Mouse (Mus musculus): ENCODE results near the gene Morc4. TPM values are rescaled to one million over a fixed set of nuclear protein-coding genes. Genes with fewer than 3 reads are reported as not detected.

Gene Morc4
- polyA plus RNA-seq, 1 experiment from 2014 or later: 10.1 TPM

DNA sequence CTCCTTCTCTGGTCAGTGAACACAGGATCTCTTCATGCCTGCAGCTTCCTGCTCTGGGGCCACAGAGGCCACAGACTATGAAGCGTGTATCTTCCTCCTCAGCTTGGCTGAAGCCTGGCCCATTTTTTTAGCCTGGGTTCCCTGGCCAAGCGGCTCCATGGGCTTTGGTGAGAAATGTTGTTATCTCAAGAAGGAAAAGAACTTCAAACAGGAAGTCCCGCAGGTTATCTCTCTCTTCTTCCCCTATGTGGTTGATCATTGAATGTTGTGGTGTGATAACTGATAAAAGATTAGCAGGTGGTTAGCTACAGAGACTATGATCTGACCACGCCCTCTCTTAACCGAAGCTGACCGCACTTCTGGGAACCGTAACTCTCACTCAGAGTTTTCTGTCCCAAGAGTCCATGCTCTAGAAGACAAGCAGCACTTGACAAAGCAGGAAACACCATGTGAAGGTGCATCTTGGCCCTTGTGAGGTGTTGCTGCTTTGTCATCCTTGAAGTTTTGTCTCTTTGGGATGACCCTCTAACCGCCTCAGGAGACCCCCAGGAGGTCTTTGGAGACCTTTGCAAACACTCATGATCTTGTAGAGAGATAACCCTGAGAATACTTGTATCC lies 57.4 kb downstream of the Morc4 start:
- H3K27me3 ChIP-seq (ENCODE audit: control insufficient read depth, insufficient read depth, low read length): 0 out of 2 replicates have a peak, but pooled peaks cover 3% of the 10 kb centered on the region
- no peak for DNase-seq (ENCODE audit: low spot score)
- 91% methylated on average over 8 of the region's 8 CpGs for WGBS

DNA sequence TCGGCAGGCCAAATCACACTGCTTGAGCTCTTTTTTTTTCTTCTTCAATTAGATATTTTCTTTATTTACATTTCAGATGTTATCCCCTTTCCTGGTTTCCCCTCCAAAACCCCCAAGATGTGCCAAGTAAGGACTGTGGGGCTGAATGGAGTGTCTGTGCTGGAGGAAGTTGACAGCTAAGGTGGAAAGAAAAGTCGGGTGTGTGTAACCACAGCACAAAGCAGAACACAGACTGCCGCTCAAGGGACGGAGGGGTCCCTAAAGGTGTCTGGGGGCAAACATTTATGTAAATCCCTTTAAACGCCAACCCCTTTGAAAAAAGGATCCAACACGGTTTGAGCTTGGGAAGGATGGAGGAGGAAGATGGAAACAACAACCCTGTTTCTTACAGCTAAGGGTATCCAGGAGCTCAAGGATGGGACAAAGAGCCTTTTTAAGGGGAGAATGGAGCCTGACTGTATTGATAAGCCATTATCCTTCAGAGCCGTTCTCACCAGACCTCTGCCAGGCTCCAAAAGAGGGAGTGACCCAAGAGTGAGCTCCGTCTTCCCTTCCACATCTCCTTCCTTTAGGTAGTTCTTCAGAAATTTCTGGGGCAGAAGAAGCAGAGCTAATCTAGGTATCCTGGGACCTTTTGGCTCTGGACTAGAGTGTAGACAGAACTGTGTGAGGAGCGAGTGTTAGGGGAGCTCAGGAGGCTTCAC lies 58.0 kb downstream of the Morc4 start:
- 81% methylated on average over 9 of the region's 9 CpGs for WGBS
- no peak overlapping the region for H3K4me3 ChIP-seq (ENCODE audit: low read depth, low read length)
- 0 out of 2 replicates have a peak, but pooled peaks cover 3% of the 10 kb centered on the region for H3K27me3 ChIP-seq (ENCODE audit: control insufficient read depth, insufficient read depth, low read length)
- H3K4me1 ChIP-seq (ENCODE audit: control insufficient read depth, insufficient read depth, low read length): no peaks in the 10 kb centered on the region
- H3K36me3 ChIP-seq (ENCODE audit: control insufficient read depth, insufficient read depth, low read length): no peaks in the 10 kb centered on the region
- ATAC-seq (ENCODE audit: insufficient number of reproducible peaks, low FRiP score, low TSS enrichment, low read depth): no peak
- no peak for DNase-seq (ENCODE audit: low spot score)
- no peaks in the 10 kb centered on the region for H3K9me3 ChIP-seq (ENCODE audit: control insufficient read depth, low read length)
- no peak overlapping the region for H3K9ac ChIP-seq (ENCODE audit: low read length)
- H3K4me2 ChIP-seq (ENCODE audit: low read depth, severe bottlenecking): no peak overlapping the region
- no peak overlapping the region for H3K27ac ChIP-seq (replicated peaks; ENCODE audit: low read depth, low read length)

More for the DNA sequence above, 57.4 kb downstream of the Morc4 start:
- no peak overlapping the region for H3K4me3 ChIP-seq (ENCODE audit: low read depth, low read length)
- ATAC-seq (ENCODE audit: insufficient number of reproducible peaks, low FRiP score, low TSS enrichment, low read depth): no peak
- H3K27ac ChIP-seq (replicated peaks; ENCODE audit: low read depth, low read length): no peak overlapping the region
- H3K4me1 ChIP-seq (ENCODE audit: control insufficient read depth, insufficient read depth, low read length): no peaks in the 10 kb centered on the region
- no peaks in the 10 kb centered on the region for H3K9me3 ChIP-seq (ENCODE audit: control insufficient read depth, low read length)
- H3K36me3 ChIP-seq (ENCODE audit: control insufficient read depth, insufficient read depth, low read length): no peaks in the 10 kb centered on the region
- H3K4me2 ChIP-seq (ENCODE audit: low read depth, severe bottlenecking): no peak overlapping the region
- H3K9ac ChIP-seq (ENCODE audit: low read length): no peak overlapping the region

DNA sequence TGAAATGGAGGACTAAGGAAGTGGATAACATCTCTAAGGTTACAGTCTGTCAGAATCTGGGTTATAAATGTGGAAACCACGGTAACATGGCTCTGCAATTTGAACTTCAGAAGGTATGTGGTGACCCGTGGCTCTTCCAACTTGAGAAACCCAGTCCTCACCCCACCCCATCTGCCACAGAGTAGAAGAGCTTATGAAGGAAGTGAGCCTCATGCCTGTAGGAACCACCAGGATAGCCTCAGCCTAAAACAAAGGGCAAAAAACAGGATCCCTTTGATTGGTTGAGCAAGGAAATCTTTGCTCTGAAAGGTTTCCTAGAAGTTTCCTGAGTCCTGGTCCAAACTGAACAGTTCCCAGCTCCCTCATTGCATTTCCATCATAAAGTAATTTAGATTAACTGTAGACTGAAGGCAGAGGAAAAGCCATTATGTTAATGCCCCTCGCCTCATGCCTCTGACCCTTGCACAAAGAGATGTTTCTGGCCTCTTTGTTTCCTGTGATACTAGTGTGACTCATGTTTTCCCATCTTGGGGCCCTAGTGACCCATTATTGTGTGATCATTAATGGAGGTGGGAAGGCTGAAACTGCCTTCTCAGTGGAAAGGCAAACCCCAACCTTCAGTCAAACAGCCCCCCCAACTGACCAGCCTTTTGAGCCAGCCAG lies 58.7 kb downstream of the Morc4 start:
- H3K36me3 ChIP-seq (ENCODE audit: control insufficient read depth, insufficient read depth, low read length): no peaks in the 10 kb centered on the region
- ATAC-seq (ENCODE audit: insufficient number of reproducible peaks, low FRiP score, low TSS enrichment, low read depth) (no peak), DNase-seq (ENCODE audit: low spot score) (no peak)
- WGBS: 72% methylated on average over 3 of the region's 3 CpGs
- no peaks in the 10 kb centered on the region for H3K4me1 ChIP-seq (ENCODE audit: control insufficient read depth, insufficient read depth, low read length)
- no peak overlapping the region for H3K4me2 ChIP-seq (ENCODE audit: low read depth, severe bottlenecking)
- H3K27ac ChIP-seq (replicated peaks; ENCODE audit: low read depth, low read length): no peak overlapping the region
- H3K4me3 ChIP-seq (ENCODE audit: low read depth, low read length): no peak overlapping the region
- H3K9ac ChIP-seq (ENCODE audit: low read length): no peak overlapping the region
- no peaks in the 10 kb centered on the region for H3K9me3 ChIP-seq (ENCODE audit: control insufficient read depth, low read length)
- 0 out of 2 replicates have a peak, but pooled peaks cover 3% of the 10 kb centered on the region for H3K27me3 ChIP-seq (ENCODE audit: control insufficient read depth, insufficient read depth, low read length)

DNA sequence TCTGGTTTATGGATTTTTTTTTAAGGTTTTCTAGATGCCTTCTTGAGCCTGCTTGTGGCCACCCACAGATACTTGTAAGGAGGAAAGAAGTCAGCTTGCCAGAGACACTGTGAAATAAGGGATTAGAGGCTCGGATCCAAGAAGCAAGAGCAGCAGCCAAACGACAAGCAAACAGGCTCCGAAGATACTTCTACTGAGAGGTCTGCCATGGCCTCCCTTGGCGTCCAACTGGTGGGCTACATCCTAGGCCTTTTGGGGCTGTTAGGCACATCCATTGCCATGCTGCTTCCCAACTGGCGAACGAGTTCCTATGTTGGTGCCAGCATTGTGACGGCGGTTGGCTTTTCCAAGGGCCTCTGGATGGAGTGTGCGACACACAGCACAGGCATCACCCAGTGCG lies 63.0 kb downstream of the Morc4 start:
- 0 out of 2 replicates have a peak, but pooled peaks cover 6% of the 10 kb centered on the region for H3K27me3 ChIP-seq (ENCODE audit: control insufficient read depth, insufficient read depth, low read length)
- WGBS: 93% methylated on average over 10 of the region's 10 CpGs

DNA sequence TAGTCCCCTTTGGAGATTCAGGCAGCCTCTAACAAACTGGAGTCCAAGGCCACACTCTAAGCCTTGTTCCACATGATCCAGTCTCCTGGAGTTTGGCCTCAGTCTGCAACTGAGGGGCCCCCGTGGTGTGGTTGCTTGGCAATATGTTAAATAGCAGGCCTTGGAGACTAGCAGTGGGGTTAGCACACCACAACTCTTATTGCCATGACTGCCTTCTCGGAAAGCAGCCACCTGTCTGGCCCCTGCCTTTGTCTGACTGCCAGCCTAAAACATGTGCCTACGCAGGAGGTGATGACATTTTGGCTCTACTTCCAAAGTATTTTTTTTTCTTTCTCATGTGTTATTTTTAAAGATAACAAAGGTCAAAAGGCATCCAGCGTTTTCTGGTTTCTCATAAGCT lies 63.4 kb downstream of the Morc4 start:
- Histone ChIP-seq H3K36me3 (ENCODE audit: control insufficient read depth, insufficient read depth, low read length) (no peaks in the 10 kb centered on the region), H3K4me3 (ENCODE audit: low read depth, low read length) (no peak overlapping the region), H3K27me3 (ENCODE audit: control insufficient read depth, insufficient read depth, low read length) (0 out of 2 replicates have a peak, but pooled peaks cover 6% of the 10 kb centered on the region), H3K9me3 (ENCODE audit: control insufficient read depth, low read length) (no peaks in the 10 kb centered on the region), H3K27ac (replicated peaks; ENCODE audit: low read depth, low read length) (no peak overlapping the region), H3K4me1 (ENCODE audit: control insufficient read depth, insufficient read depth, low read length) (no peaks in the 10 kb centered on the region), H3K9ac (ENCODE audit: low read length) (no peak overlapping the region), H3K4me2 (ENCODE audit: low read depth, severe bottlenecking) (no peak overlapping the region)
- WGBS: 68% methylated on average over 4 of the region's 4 CpGs
- ATAC-seq (ENCODE audit: insufficient number of reproducible peaks, low FRiP score, low TSS enrichment, low read depth) (no peak), DNase-seq (ENCODE audit: low spot score) (no peak)

More for the DNA sequence above, 63.0 kb downstream of the Morc4 start:
- Histone ChIP-seq H3K9ac (ENCODE audit: low read length) (no peak overlapping the region), H3K4me1 (ENCODE audit: control insufficient read depth, insufficient read depth, low read length) (no peaks in the 10 kb centered on the region), H3K4me3 (ENCODE audit: low read depth, low read length) (no peak overlapping the region), H3K27ac (replicated peaks; ENCODE audit: low read depth, low read length) (no peak overlapping the region), H3K36me3 (ENCODE audit: control insufficient read depth, insufficient read depth, low read length) (no peaks in the 10 kb centered on the region), H3K9me3 (ENCODE audit: control insufficient read depth, low read length) (no peaks in the 10 kb centered on the region), H3K4me2 (ENCODE audit: low read depth, severe bottlenecking) (no peak overlapping the region)
- ATAC-seq (ENCODE audit: insufficient number of reproducible peaks, low FRiP score, low TSS enrichment, low read depth) (no peak), DNase-seq (ENCODE audit: low spot score) (no peak)

DNA sequence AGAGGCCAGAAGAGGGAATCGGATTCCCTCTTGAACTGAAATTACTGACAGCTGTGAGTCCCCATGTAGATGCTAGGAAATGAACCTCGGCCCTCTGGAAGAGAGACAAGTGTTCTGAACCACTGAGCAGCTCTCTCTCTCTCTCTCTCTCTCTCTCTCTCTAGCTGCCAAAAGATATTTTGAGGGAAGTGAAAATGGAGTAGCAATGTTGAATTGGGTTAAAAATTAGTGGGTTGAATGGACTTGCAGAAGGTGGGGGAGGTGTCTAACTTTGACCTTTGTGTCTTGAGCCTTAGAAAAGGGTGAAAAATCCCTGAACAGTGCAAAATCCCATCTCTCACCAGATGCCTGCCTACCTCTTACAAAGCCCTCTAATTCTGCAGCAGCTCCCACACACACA lies 64.1 kb downstream of the Morc4 start:
- no peaks in the 10 kb centered on the region for H3K9me3 ChIP-seq (ENCODE audit: control insufficient read depth, low read length)
- H3K27ac ChIP-seq (replicated peaks; ENCODE audit: low read depth, low read length): no peak overlapping the region
- H3K4me1 ChIP-seq (ENCODE audit: control insufficient read depth, insufficient read depth, low read length): no peaks in the 10 kb centered on the region
- ATAC-seq (ENCODE audit: insufficient number of reproducible peaks, low FRiP score, low TSS enrichment, low read depth): no peak
- H3K9ac ChIP-seq (ENCODE audit: low read length): no peak overlapping the region
- no peak for DNase-seq (ENCODE audit: low spot score)
- H3K36me3 ChIP-seq (ENCODE audit: control insufficient read depth, insufficient read depth, low read length): no peaks in the 10 kb centered on the region
- WGBS: 71% methylated on average over 2 of the region's 2 CpGs
- no peak overlapping the region for H3K4me3 ChIP-seq (ENCODE audit: low read depth, low read length)
- H3K4me2 ChIP-seq (ENCODE audit: low read depth, severe bottlenecking): no peak overlapping the region
- H3K27me3 ChIP-seq (ENCODE audit: control insufficient read depth, insufficient read depth, low read length): 0 out of 2 replicates have a peak, but pooled peaks cover 6% of the 10 kb centered on the region

DNA sequence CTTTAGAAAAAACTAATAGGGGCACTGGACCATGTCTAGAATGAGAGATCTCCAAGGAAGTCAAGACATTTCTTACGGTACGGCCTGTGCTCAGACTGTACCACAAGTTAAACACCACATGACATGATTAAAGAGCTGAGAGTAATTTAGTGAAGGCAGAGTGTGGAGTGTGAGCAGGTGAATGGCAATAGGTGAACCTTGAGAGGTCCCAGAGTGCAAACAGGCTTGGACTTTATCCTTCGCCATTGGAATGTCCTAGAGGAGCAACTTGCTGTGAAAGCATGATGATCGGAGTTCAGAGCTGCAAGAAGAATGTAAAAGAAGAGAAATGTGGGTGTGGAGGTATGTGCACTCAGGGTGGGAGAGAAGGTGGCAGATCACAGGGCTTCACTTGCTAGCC lies 65.6 kb downstream of the Morc4 start:
- no peaks in the 10 kb centered on the region for H3K9me3 ChIP-seq (ENCODE audit: control insufficient read depth, low read length)
- 90% methylated on average over 4 of the region's 4 CpGs for WGBS

DNA sequence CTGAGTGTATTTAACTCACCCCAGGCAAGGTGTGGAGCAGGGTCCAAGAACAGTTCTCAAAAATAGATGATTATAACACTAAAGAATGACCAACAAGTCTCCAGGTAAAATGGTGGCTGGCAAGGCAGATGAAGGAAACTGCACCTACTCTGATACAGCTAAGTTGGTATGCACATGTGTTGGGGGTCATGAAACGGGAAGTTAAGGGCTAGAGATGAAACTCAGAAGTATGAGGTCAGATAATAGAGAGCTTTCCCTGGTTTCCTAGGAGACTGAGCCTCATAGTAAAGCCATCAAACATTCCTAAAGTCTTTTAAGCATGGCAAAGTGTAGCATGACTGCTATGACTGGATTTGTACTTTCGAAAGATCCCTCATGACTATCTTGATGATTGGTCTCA lies 68.4 kb downstream of the Morc4 start:
- Histone ChIP-seq H3K27me3 (ENCODE audit: control insufficient read depth, insufficient read depth, low read length) (0 out of 2 replicates have a peak, but pooled peaks cover 6% of the 10 kb centered on the region), H3K4me2 (ENCODE audit: low read depth, severe bottlenecking) (no peak overlapping the region), H3K4me1 (ENCODE audit: control insufficient read depth, insufficient read depth, low read length) (no peaks in the 10 kb centered on the region), H3K27ac (replicated peaks; ENCODE audit: low read depth, low read length) (no peak overlapping the region), H3K9ac (ENCODE audit: low read length) (no peak overlapping the region), H3K36me3 (ENCODE audit: control insufficient read depth, insufficient read depth, low read length) (no peaks in the 10 kb centered on the region), H3K9me3 (ENCODE audit: control insufficient read depth, low read length) (no peaks in the 10 kb centered on the region), H3K4me3 (ENCODE audit: low read depth, low read length) (no peak overlapping the region)
- ATAC-seq (ENCODE audit: insufficient number of reproducible peaks, low FRiP score, low TSS enrichment, low read depth) (no peak), DNase-seq (ENCODE audit: low spot score) (no peak)
- 76% methylated on average over 2 of the region's 2 CpGs for WGBS

More for the DNA sequence above, 65.6 kb downstream of the Morc4 start:
- ATAC-seq (ENCODE audit: insufficient number of reproducible peaks, low FRiP score, low TSS enrichment, low read depth) (no peak), DNase-seq (ENCODE audit: low spot score) (no peak)
- Histone ChIP-seq H3K4me1 (ENCODE audit: control insufficient read depth, insufficient read depth, low read length) (no peaks in the 10 kb centered on the region), H3K4me2 (ENCODE audit: low read depth, severe bottlenecking) (no peak overlapping the region), H3K27me3 (ENCODE audit: control insufficient read depth, insufficient read depth, low read length) (0 out of 2 replicates have a peak, but pooled peaks cover 8% of the 10 kb centered on the region), H3K27ac (replicated peaks; ENCODE audit: low read depth, low read length) (no peak overlapping the region), H3K36me3 (ENCODE audit: control insufficient read depth, insufficient read depth, low read length) (no peaks in the 10 kb centered on the region), H3K9ac (ENCODE audit: low read length) (no peak overlapping the region), H3K4me3 (ENCODE audit: low read depth, low read length) (no peak overlapping the region)

All from limb, embryonic 11.5 days (tissue).